ENCODE assay signal across 22 mouse cellular contexts in the genomic region with DNA sequence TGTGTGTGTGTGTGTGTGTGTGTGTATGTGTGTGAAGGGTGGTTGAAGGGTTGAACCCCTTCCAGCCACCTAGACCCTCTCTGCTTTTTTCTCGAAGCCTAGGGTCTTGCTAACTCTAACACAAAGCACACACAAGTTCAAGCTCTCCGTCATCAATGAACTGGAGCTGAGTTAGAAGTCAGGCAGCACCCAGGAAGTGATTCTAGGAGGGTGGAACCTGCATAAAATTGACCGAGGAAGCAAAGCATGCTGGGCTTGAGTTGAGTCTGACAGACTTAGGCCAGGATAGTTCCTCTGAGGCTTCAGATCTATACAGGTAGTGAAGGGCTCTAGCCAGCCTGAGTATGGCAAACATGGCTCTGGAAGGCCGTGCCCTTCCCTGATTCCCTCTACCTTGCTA.
DNase-seq lines count a peak whose midpoint lies in the region; ATAC-seq and TF ChIP-seq lines count a peak whose summit lies in the region.
"Had no signal": no experiment of that assay in that cellular context is flagged by ENCODE, and none has a peak within 500 bp of the region (broad histone marks: within the 10 kb centered on the region; RNA-seq: fewer than 3 reads in every experiment).

No protein-coding gene starts in this region.

- no peaks in the 10 kb centered on the region for H3K27me3 ChIP-seq in lung, postnatal 0 days (replicated peaks; ENCODE audit: insufficient read depth, low read length)
- H3K27me3 ChIP-seq in forebrain, embryonic 15.5 days = no peaks in the 10 kb centered on the region
- no peaks in the 10 kb centered on the region; the same call in 1 of the 2 replicates for H3K27me3 ChIP-seq in liver, embryonic 12.5 days (replicated peaks)
- H3K27me3 ChIP-seq: embryonic facial prominence, embryonic 12.5 days; embryonic facial prominence, embryonic 15.5 days had no signal

- no peak overlapping the region for H3K9ac ChIP-seq in lung, postnatal 0 days (replicated peaks; ENCODE audit: low read depth)
- H3K9ac ChIP-seq in forebrain, embryonic 15.5 days (replicated peaks) = no peak overlapping the region
- H3K9ac ChIP-seq in liver, embryonic 12.5 days = no peak overlapping the region
- H3K9ac ChIP-seq: embryonic facial prominence, embryonic 12.5 days; embryonic facial prominence, embryonic 15.5 days; hindbrain, embryonic 13.5 days had no signal

- no peaks in the 10 kb centered on the region for H3K4me1 ChIP-seq in lung, postnatal 0 days (ENCODE audit: insufficient read depth, low read depth, low read length)
- peaks cover 20% of the 10 kb centered on the region for H3K4me1 ChIP-seq in forebrain, embryonic 15.5 days
- no peaks in the 10 kb centered on the region for H3K4me1 ChIP-seq in liver, embryonic 12.5 days

- no peaks in the 10 kb centered on the region for H3K9me3 ChIP-seq in lung, postnatal 0 days (ENCODE audit: low read length)
- H3K9me3 ChIP-seq in forebrain, embryonic 15.5 days = no peaks in the 10 kb centered on the region
- no peaks in the 10 kb centered on the region for H3K9me3 ChIP-seq in liver, embryonic 12.5 days (replicated peaks)
- H3K9me3 ChIP-seq: embryonic facial prominence, embryonic 12.5 days; embryonic facial prominence, embryonic 15.5 days; hindbrain, embryonic 13.5 days had no signal

- H3K36me3 ChIP-seq in lung, postnatal 0 days (ENCODE audit: insufficient read depth, low read length) = no peaks in the 10 kb centered on the region
- no peaks in the 10 kb centered on the region for H3K36me3 ChIP-seq in forebrain, embryonic 15.5 days
- no peaks in the 10 kb centered on the region for H3K36me3 ChIP-seq in liver, embryonic 12.5 days
- H3K36me3 ChIP-seq: embryonic facial prominence, embryonic 12.5 days; embryonic facial prominence, embryonic 15.5 days; hindbrain, embryonic 13.5 days had no signal

- ATAC-seq in CD4-positive, CD25-positive, alpha-beta regulatory T cell, adult 4 months = peak; percentile 69
- no peak for ATAC-seq in lung, postnatal 0 days
- no peak for ATAC-seq in forebrain, embryonic 15.5 days (replicated peaks)
- ATAC-seq in liver, embryonic 12.5 days = no peak
- ATAC-seq: forebrain, embryonic 14.5 days; hindbrain, embryonic 16.5 days; intestine, postnatal 0 days; Patski had no signal

- H3K4me2 ChIP-seq in lung, postnatal 0 days (replicated peaks; ENCODE audit: low read depth, low read length) = no peak overlapping the region
- H3K4me2 ChIP-seq in forebrain, embryonic 15.5 days (replicated peaks) = no peak overlapping the region
- H3K4me2 ChIP-seq in liver, embryonic 12.5 days = no peak overlapping the region
- H3K4me2 ChIP-seq: embryonic facial prominence, embryonic 12.5 days; embryonic facial prominence, embryonic 15.5 days; heart, embryonic 11.5 days; hindbrain, embryonic 13.5 days had no signal

- no peak overlapping the region for H3K27ac ChIP-seq in lung, postnatal 0 days (ENCODE audit: low read length)
- H3K27ac ChIP-seq in forebrain, embryonic 15.5 days (replicated peaks) = no peak overlapping the region
- H3K27ac ChIP-seq in liver, embryonic 12.5 days = no peak overlapping the region
- H3K27ac ChIP-seq: embryonic facial prominence, embryonic 12.5 days; embryonic facial prominence, embryonic 15.5 days; hindbrain, embryonic 13.5 days had no signal

- 90% methylated on average over 4 of the region's 4 CpGs for WGBS in lung, postnatal 0 days
- 91% methylated on average over 4 of the region's 4 CpGs for WGBS in forebrain, embryonic 15.5 days
- WGBS in liver, embryonic 12.5 days (ENCODE audit: insufficient replicate concordance) = 58% methylated on average over 4 of the region's 4 CpGs

- no peak for TF ChIP-seq CTCF in lung, postnatal 0 days (IDR thresholded peaks at IDR 0.05)

- H3K4me3 ChIP-seq in lung, postnatal 0 days (ENCODE audit: low read depth, low read length) = no peak overlapping the region
- no peak overlapping the region for H3K4me3 ChIP-seq in forebrain, embryonic 15.5 days
- H3K4me3 ChIP-seq in liver, embryonic 12.5 days = no peak overlapping the region
- H3K4me3 ChIP-seq: embryonic facial prominence, embryonic 12.5 days; embryonic facial prominence, embryonic 15.5 days; hindbrain, embryonic 13.5 days had no signal

- DNase-seq in gastrocnemius, postnatal 14 days = peak; percentile 0
- DNase-seq in gastrocnemius, adult 8-10 months (ENCODE audit: low spot score in 2 of 2) = no peak
- peak; percentile 47 for DNase-seq in induced T-regulatory cell, adult 2 months (ENCODE audit: low read depth)
- no peak for DNase-seq in lung, postnatal 0 days (ENCODE audit: low spot score)
- DNase-seq: adrenal gland, adult 8-10 months; adrenal gland, postnatal 36 days; cerebellum, adult 2 months; cerebellum, adult 9-11 months; cerebellum, postnatal 25 days; gastrocnemius, postnatal 10 days; heart, adult 11 months had no signal

- intact Hi-C loops in gastrocnemius, postnatal 14 days (cut with DNase I; ENCODE audit: low total_unique reads) = no loop called here

- TF ChIP-seq EP300 in lung, postnatal 0 days (IDR thresholded peaks at IDR 0.05) = no peak

Comparison
In these comparisons a context has a peak if more than half of its experiments do, and no peak if none do; other contexts are left out.
1. DNase-seq: peak in gastrocnemius, postnatal 14 days (single experiment) and induced T-regulatory cell, adult 2 months (single experiment); none in gastrocnemius, adult 8-10 months (0 of 2) and lung, postnatal 0 days (single experiment).